Mouse (Mus musculus): Measurements from ENCODE around the gene Sae1. TPM values are rescaled to one million over a fixed set of nuclear protein-coding genes. Genes with fewer than 3 reads are reported as not detected.

Gene Sae1
- total and polyA plus RNA-seq, 3 experiments = 182 to 287 TPM; not detected in 1

- TF ChIP-seq USF2 (IDR thresholded peaks at IDR 0.05; ENCODE audit: borderline replicate concordance in 1 of 2, insufficient read depth in 1 of 2, low read depth in 1 of 2, low read length in 2 of 2) (peak; percentile 39 to 84; a peak in 2 of 4 replicates), MAX (IDR thresholded peaks at IDR 0.05; ENCODE audit: low read length) (peak; percentile 83), MEF2A (IDR thresholded peaks at IDR 0.05; ENCODE audit: extremely low read depth, insufficient replicate concordance, low read depth, low read length, poor library complexity, severe bottlenecking) (no peak), TAL1 (IDR thresholded peaks at IDR 0.05; ENCODE audit: low read length) (no peak), MAZ (IDR thresholded peaks at IDR 0.05; ENCODE audit: low read depth, low read length) (no peak), HCFC1 (IDR thresholded peaks at IDR 0.05; ENCODE audit: low read depth, low read length) (no peak), MYC (IDR thresholded peaks at IDR 0.05; ENCODE audit: low read depth, low read length) (0 out of 2 replicates have a peak, but pooled peaks have one; percentile 30), NELFE (IDR thresholded peaks at IDR 0.05; ENCODE audit: low read depth, low read length) (no peak), BHLHE40 (IDR thresholded peaks at IDR 0.05; ENCODE audit: borderline replicate concordance, low read depth, low read length) (peak; percentile 92), MXI1 (IDR thresholded peaks at IDR 0.05; ENCODE audit: low read depth, low read length) (peak; percentile 91), ELF1 (IDR thresholded peaks at IDR 0.05; ENCODE audit: low read depth, low read length) (no peak), ZKSCAN1 (IDR thresholded peaks at IDR 0.05; ENCODE audit: low read depth, low read length) (no peak), ZMIZ1 (IDR thresholded peaks at IDR 0.05; ENCODE audit: low read depth, low read length) (no peak), TBP (IDR thresholded peaks at IDR 0.05; ENCODE audit: low read depth, low read length) (no peak)
Measured at GRCm38 (mm10) chr7:16310521-16311452, 76.8 kb downstream of the Sae1 start (continued).

GRCm38 (mm10) chr7:16310020-16310520 is 77.5 kb downstream of the Sae1 start:
- Histone ChIP-seq H3K9ac (ENCODE audit: control insufficient read depth, low read depth, low read length, poor library complexity, severe bottlenecking) (peak overlapping the region; percentile 88), H3K9me3 (replicated peaks; ENCODE audit: insufficient read depth, low read length) (no peaks in the 10 kb centered on the region), H3K36me3 (ENCODE audit: control insufficient read depth in 1 of 2, insufficient read depth in 2 of 2, low read length in 2 of 2) (peaks cover 0 to 5% of the 10 kb centered on the region in 2 experiments; a peak in 2 of 4 replicates), H3K4me1 (ENCODE audit: control insufficient read depth in 1 of 2, insufficient read depth in 2 of 2, low read length in 2 of 2) (peaks cover 4 to 15% of the 10 kb centered on the region in 2 experiments; a peak in 3 of 4 replicates), H3K27ac (ENCODE audit: control insufficient read depth, low read depth, low read length) (peak overlapping the region; percentile 65), H3K79me2 (ENCODE audit: control insufficient read depth, insufficient read depth, low read length, poor library complexity) (peaks cover 14% of the 10 kb centered on the region), H3K27me3 (ENCODE audit: control insufficient read depth in 1 of 2, insufficient read depth in 2 of 2, low read length in 2 of 2) (no peaks in the 10 kb centered on the region), H3K4me3 (ENCODE audit: control insufficient read depth in 1 of 2, insufficient read depth in 1 of 2, low read depth in 2 of 2, low read length in 2 of 2) (peak overlapping the region; percentile 75 to 87)
- DNase-seq (ENCODE audit: low read depth, low spot score) = peak; percentile 92
- TF ChIP-seq MAFK (IDR thresholded peaks at IDR 0.05; ENCODE audit: borderline replicate concordance, low read depth, low read length) (no peak), ELF1 (IDR thresholded peaks at IDR 0.05; ENCODE audit: low read depth, low read length) (no peak), RCOR1 (IDR thresholded peaks at IDR 0.05; ENCODE audit: low read depth, low read length) (no peak), ZNF384 (IDR thresholded peaks at IDR 0.05; ENCODE audit: low read depth, low read length) (no peak), POLR2A (IDR thresholded peaks at IDR 0.05; ENCODE audit: control insufficient read depth in 1 of 2, insufficient read depth in 1 of 2, low read depth in 1 of 2, low read length in 2 of 2, poor library complexity in 1 of 2) (no peak), NELFE (IDR thresholded peaks at IDR 0.05; ENCODE audit: low read depth, low read length) (no peak), E2F4 (IDR thresholded peaks at IDR 0.05; ENCODE audit: borderline replicate concordance, low read depth, low read length) (no peak), TAL1 (IDR thresholded peaks at IDR 0.05; ENCODE audit: low read length) (no peak), RAD21 (IDR thresholded peaks at IDR 0.05; ENCODE audit: low read depth, low read length) (peak; percentile 1; the same call in 1 of the 2 replicates), CHD1 (IDR thresholded peaks at IDR 0.05; ENCODE audit: low read depth, low read length) (no peak), MXI1 (IDR thresholded peaks at IDR 0.05; ENCODE audit: low read depth, low read length) (peak; percentile 88), EP300 (IDR thresholded peaks at IDR 0.05; ENCODE audit: low read depth in 1 of 2, low read length in 2 of 2) (no peak), NRF1 (IDR thresholded peaks at IDR 0.05; ENCODE audit: insufficient read depth, low read depth, low read length, poor library complexity, severe bottlenecking) (no peak), MAZ (IDR thresholded peaks at IDR 0.05; ENCODE audit: low read depth, low read length) (peak; percentile 77; the same call in 1 of the 2 replicates), KAT2A (conservative IDR thresholded peaks at IDR 0.05; ENCODE audit: low read depth, low read length) (no peak), SMC3 (IDR thresholded peaks at IDR 0.05; ENCODE audit: low read depth, low read length) (peak; percentile 50), GABPA (IDR thresholded peaks at IDR 0.05; ENCODE audit: low read depth, low read length) (no peak), BHLHE40 (IDR thresholded peaks at IDR 0.05; ENCODE audit: borderline replicate concordance, low read depth, low read length) (no peak), MEF2A (IDR thresholded peaks at IDR 0.05; ENCODE audit: extremely low read depth, insufficient replicate concordance, low read depth, low read length, poor library complexity, severe bottlenecking) (no peak), ZC3H11A (IDR thresholded peaks at IDR 0.05; ENCODE audit: low read depth, low read length) (no peak), CHD2 (IDR thresholded peaks at IDR 0.05; ENCODE audit: low read length) (no peak), CTCF (IDR thresholded peaks at IDR 0.05 in 2 of 3, conservative IDR thresholded peaks at IDR 0.05 in 1 of 3; ENCODE audit: control insufficient read depth in 1 of 3, insufficient read depth in 1 of 3, low read depth in 2 of 3, low read length in 3 of 3, poor library complexity in 1 of 3, severe bottlenecking in 1 of 3) (peak; percentile 62 to 89 (median 73); a peak in 5 of 6 replicates), TBP (IDR thresholded peaks at IDR 0.05; ENCODE audit: low read depth, low read length) (no peak), POLR2AphosphoS5 (IDR thresholded peaks at IDR 0.05; ENCODE audit: borderline replicate concordance, low read depth, low read length) (no peak), ZMIZ1 (IDR thresholded peaks at IDR 0.05; ENCODE audit: low read depth, low read length) (no peak)
